Mouse (Mus musculus) limb, embryonic 14.5 days (tissue): ENCODE results near the gene Tbc1d4. TPM values are rescaled to one million over a fixed set of nuclear protein-coding genes. Genes with fewer than 3 reads are reported as not detected.

ENCODE experiments used
- ATAC-seq: fragments of 200-750 bp; cut with Nextera tagmentation; 2 replicates; pipeline ENCODE4 v1.8.0; 2017; ENCODE audit warnings: low read depth, moderate number of reproducible peaks, moderate TSS enrichment; ENCODE audit not compliant: low FRiP score
- DNase-seq: peaks from one replicate; pipeline ENCODE4 v3.0.0-alpha.2; 2015; ENCODE audit warnings: low spot score
- H3K27ac ChIP-seq: fragments of 300-500 bp; sonication (generic); replicated peaks from 2 replicates; pipeline ENCODE4 v1.5.1; 2014; ENCODE audit warnings: low read depth, mild to moderate bottlenecking, low read length, moderate library complexity, mixed read lengths
- H3K27me3 ChIP-seq: fragments of 300-500 bp; sonication (generic); 2 replicates; pipeline ENCODE4 v1.6.1; 2014; ENCODE audit warnings: low read length, mixed read lengths; ENCODE audit not compliant: control insufficient read depth, insufficient read depth
- H3K36me3 ChIP-seq: fragments of 300-500 bp; sonication (generic); 2 replicates; pipeline ENCODE4 v1.6.1; 2014; ENCODE audit warnings: mild to moderate bottlenecking, low read length, moderate library complexity, mixed read lengths; ENCODE audit not compliant: control insufficient read depth, insufficient read depth
- H3K4me1 ChIP-seq: fragments of 300-500 bp; sonication (generic); 2 replicates; pipeline ENCODE4 v1.6.1; 2014; ENCODE audit warnings: antibody characterized with exemption, low read length, mixed read lengths; ENCODE audit not compliant: control insufficient read depth, insufficient read depth
- H3K4me2 ChIP-seq: fragments of 300-500 bp; sonication (generic); replicated peaks from 2 replicates; pipeline ENCODE4 v1.6.1; 2014; ENCODE audit warnings: low read depth, mild to moderate bottlenecking, low read length, moderate library complexity; ENCODE audit not compliant: severe bottlenecking
- H3K4me3 ChIP-seq: fragments of 300-500 bp; sonication (generic); replicated peaks from 2 replicates; pipeline ENCODE4 v1.5.1; 2014; ENCODE audit warnings: low read length
- H3K9ac ChIP-seq: fragments of 300-500 bp; sonication (generic); 2 replicates; pipeline ENCODE4 v1.6.1; 2014; ENCODE audit warnings: mild to moderate bottlenecking, low read depth, low read length, moderate library complexity; ENCODE audit not compliant: severe bottlenecking
- H3K9me3 ChIP-seq: fragments of 300-500 bp; sonication (generic); 2 replicates; pipeline ENCODE4 v1.6.1; 2016; ENCODE audit warnings: low read length; ENCODE audit not compliant: control insufficient read depth
- POLR2A ChIP-seq: fragments of 200-500 bp; IDR thresholded peaks from 2 replicates; pipeline ENCODE4 v1.8.0; 2012; ENCODE audit warnings: inconsistent platforms, mild to moderate bottlenecking, moderate library complexity, borderline replicate concordance; ENCODE audit not compliant: insufficient read depth, insufficient read length; ENCODE audit errors: extremely low read depth
- WGBS: fragments of 180-500 bp; shearing (Covaris S2); extraction: QIAGEN DNeasy Blood & Tissue Kit; methylation state at CpG from one replicate; pipeline ENCODE4 v1.1.7; 2014; 5-methylcytosine and 5-hydroxymethylcytosine counted together
- polyA plus RNA-seq, 2 experiments: library from polyadenylated mRNA; depleted of rRNA in 1 of 2; stranded (reverse) in 1 of 2; unstranded in 1 of 2; fragments of >200 nt; fragmentation: Nextera tagmentation in 1 of 2; extraction: Ambion mirVana in 1 of 2; gene quantifications; 2 replicates each; pipeline versions ENCODE4 v1.2.1 to v1.2.3; 2012 to 2014

Gene Tbc1d4
- polyA plus RNA-seq, 2 experiments = 11.9 to 12.6 TPM

DNA sequence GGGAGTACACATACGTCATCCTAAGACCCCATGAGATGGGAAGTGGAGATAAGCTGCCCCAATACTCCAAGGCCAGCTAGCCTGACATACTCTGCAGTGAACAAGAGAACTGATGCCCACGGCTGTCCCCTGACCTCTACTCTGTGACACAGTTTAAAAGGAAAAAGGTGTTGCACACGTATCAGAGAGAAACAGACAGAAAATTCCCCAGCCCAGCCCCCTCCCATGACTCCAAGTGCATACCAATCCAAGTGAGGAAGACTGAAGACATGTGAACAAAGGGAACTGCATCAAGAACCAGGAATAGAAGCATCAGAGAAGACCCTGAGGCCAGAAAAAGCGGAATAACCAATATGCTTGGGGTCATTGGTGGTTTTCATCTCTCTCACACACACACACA, 93.7 kb downstream of the Tbc1d4 start:
- TF ChIP-seq POLR2A = no peak
- Histone ChIP-seq H3K9me3 (no peaks in the 10 kb centered on the region), H3K4me3 (no peak overlapping the region), H3K36me3 (no peaks in the 10 kb centered on the region), H3K4me2 (no peak overlapping the region), H3K9ac (no peak overlapping the region), H3K4me1 (no peaks in the 10 kb centered on the region), H3K27ac (no peak overlapping the region), H3K27me3 (no peaks in the 10 kb centered on the region)
- 75% methylated on average over 4 of the region's 4 CpGs for WGBS
- ATAC-seq (no peak), DNase-seq (no peak)

- Histone ChIP-seq H3K4me3 (no peak overlapping the region), H3K9ac (no peak overlapping the region), H3K36me3 (no peaks in the 10 kb centered on the region), H3K27me3 (no peaks in the 10 kb centered on the region), H3K4me2 (no peak overlapping the region), H3K9me3 (no peaks in the 10 kb centered on the region), H3K27ac (no peak overlapping the region), H3K4me1 (no peaks in the 10 kb centered on the region; the same call in 1 of the 2 replicates)
- TF ChIP-seq POLR2A = no peak
- DNase-seq = no peak
- WGBS = 68% methylated on average over 5 of the region's 5 CpGs
- ATAC-seq = no peak
Measured at GRCm38 (mm10) chr14:101514557-101514971, 94.4 kb downstream of the Tbc1d4 start.

DNA sequence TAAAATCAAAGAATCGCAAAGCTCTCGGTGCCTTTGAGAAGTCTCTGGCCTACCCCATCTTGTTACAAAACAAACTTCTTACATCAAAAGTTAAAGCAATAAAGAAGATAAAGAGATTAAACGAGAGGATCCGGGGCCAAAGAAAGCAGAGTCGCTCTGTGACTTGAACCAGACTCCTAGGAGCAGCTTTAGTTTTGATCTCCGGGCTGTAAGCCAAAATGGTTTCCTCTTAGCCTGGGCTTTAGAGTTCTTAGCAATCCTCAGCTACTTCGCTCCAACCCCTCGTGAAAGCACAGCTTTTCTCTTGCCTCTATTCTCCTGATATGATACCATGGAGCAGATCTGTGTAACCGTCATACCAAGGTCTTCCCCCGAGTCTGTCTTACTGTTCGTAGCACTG, 95.8 kb downstream of the Tbc1d4 start:
- peak; percentile 60 for DNase-seq
- 73% methylated on average over 11 of the region's 11 CpGs for WGBS
- no peak for ATAC-seq
- Histone ChIP-seq H3K27ac (no peak overlapping the region), H3K27me3 (no peaks in the 10 kb centered on the region), H3K4me3 (no peak overlapping the region), H3K4me1 (no peaks in the 10 kb centered on the region; the same call in none of the 2 replicates), H3K9me3 (no peaks in the 10 kb centered on the region), H3K4me2 (no peak overlapping the region), H3K36me3 (no peaks in the 10 kb centered on the region), H3K9ac (no peak overlapping the region)
- no peak for TF ChIP-seq POLR2A

DNA sequence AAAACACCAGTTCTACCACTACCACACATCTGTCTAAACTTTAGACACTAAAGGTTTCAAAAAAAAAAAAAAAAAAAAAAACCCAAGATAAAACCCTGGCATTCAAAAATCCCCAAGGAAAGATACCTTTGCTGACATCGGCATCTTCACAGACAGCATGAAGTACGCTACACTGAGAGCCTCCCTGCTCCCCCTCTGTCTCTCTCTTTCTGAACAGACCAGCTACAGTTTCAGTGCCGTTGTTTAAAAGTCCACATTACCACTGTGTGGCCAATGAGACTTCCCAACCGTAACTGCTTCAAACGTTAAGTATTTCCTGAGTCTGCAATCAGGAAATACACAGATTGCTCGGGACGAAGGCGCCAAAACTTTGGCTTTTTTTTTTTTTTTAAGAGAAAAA, 97.6 kb downstream of the Tbc1d4 start:
- WGBS = 46% methylated on average over 8 of the region's 8 CpGs
- 0 out of 2 replicates have a peak, but pooled peaks cover 3% of the 10 kb centered on the region for H3K36me3 ChIP-seq
- H3K4me1 ChIP-seq = no peaks in the 10 kb centered on the region; the same call in none of the 2 replicates
- no peak overlapping the region for H3K27ac ChIP-seq
- no peak overlapping the region for H3K9ac ChIP-seq
- H3K4me3 ChIP-seq = no peak overlapping the region
- TF ChIP-seq POLR2A = no peak
- H3K27me3 ChIP-seq = no peaks in the 10 kb centered on the region
- ATAC-seq = no peak; the same call in 1 of the 2 replicates
- H3K4me2 ChIP-seq = no peak overlapping the region
- no peak for DNase-seq
- H3K9me3 ChIP-seq = no peaks in the 10 kb centered on the region

DNA sequence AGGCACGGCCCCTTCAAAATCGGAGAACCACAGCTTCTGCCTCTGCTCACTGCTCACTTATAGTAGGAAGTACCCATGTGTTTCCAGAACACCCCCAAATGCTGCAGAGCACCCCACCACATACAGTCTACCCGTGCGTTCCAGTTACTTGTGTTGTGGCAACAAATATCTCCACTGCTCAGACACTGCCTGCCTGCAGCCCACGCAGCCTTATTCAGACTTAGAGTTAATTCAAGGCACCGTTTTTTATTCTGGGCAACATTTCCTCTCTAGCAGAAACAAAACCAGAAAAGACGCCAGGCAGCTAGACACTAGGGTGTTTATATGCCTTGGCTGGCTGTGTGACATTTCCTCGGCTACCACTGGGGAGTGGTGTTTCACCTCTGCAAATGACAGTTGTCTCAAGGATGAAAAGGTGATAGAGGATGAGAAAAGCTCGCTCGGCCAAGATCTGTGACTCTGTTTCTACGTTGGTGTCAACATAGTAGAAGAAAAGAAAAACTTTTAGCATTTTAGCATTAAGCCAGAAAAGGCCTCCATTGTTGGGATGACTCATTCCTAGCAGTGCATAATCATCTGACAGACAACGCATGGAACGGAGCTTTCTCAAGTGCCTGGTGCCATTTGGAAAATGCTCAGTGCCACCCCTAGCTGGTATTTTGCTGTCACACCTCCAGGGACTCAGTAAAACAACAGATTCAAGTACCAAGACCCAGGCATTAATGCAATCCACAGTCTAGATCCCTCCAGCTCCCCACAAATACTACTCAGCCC, 98.3 kb downstream of the Tbc1d4 start:
- DNase-seq = no peak
- Histone ChIP-seq H3K9ac (no peak overlapping the region), H3K27me3 (no peaks in the 10 kb centered on the region), H3K9me3 (no peaks in the 10 kb centered on the region), H3K36me3 (0 out of 2 replicates have a peak, but pooled peaks cover 3% of the 10 kb centered on the region), H3K4me3 (no peak overlapping the region), H3K4me1 (no peaks in the 10 kb centered on the region; the same call in none of the 2 replicates), H3K4me2 (no peak overlapping the region), H3K27ac (no peak overlapping the region)
- WGBS = 70% methylated on average over 13 of the region's 13 CpGs
- ATAC-seq = no peak
- no peak for TF ChIP-seq POLR2A
